Mouse (Mus musculus) spleen, adult 2 months (tissue): ENCODE measurements around the gene Trrap. TPM values are rescaled to one million over a fixed set of nuclear protein-coding genes. Genes with fewer than 3 reads are reported as not detected.

ENCODE experiments used
- DNase-seq, 2 experiments: peaks; one replicate each; pipeline versions ENCODE4 v3.0.0 to v3.0.0-alpha.2; 2012 to 2021; ENCODE audit warnings: low spot score in 2 of 2, low read depth in 1 of 2
- H3K27ac ChIP-seq: fragments of 200-500 bp; 2 replicates; pipeline ENCODE4 v1.5.1; 2012; ENCODE audit warnings: low read length, inconsistent platforms; ENCODE audit not compliant: insufficient read depth
- H3K27me3 ChIP-seq: fragments of 200-500 bp; 2 replicates; pipeline ENCODE4 v1.6.1; 2012; ENCODE audit warnings: mild to moderate bottlenecking, moderate library complexity, low read length, inconsistent platforms; ENCODE audit not compliant: control insufficient read depth, insufficient read depth
- H3K36me3 ChIP-seq: fragments of 200-500 bp; 2 replicates; pipeline ENCODE4 v1.6.1; 2012; ENCODE audit warnings: mild to moderate bottlenecking, low read length, inconsistent platforms; ENCODE audit not compliant: control insufficient read depth, insufficient read depth
- H3K4me1 ChIP-seq: fragments of 200-500 bp; 2 replicates; pipeline ENCODE4 v1.6.1; 2011; ENCODE audit warnings: inconsistent platforms; ENCODE audit not compliant: control insufficient read depth, insufficient read depth, insufficient read length
- H3K4me3 ChIP-seq: fragments of 200-500 bp; 2 replicates; pipeline ENCODE4 v1.5.1; 2011; ENCODE audit warnings: mild to moderate bottlenecking, inconsistent platforms; ENCODE audit not compliant: insufficient read depth, insufficient read length; ENCODE audit errors: extremely low read depth
- CTCF ChIP-seq: fragments of 200-500 bp; IDR thresholded peaks from 2 replicates; pipeline ENCODE4 v1.5.1; 2011; ENCODE audit warnings: mild to moderate bottlenecking, inconsistent platforms; ENCODE audit not compliant: insufficient read depth, insufficient read length, insufficient replicate concordance; ENCODE audit errors: extremely low read depth
- POLR2A ChIP-seq: fragments of 200-500 bp; IDR thresholded peaks from 2 replicates; pipeline ENCODE4 v1.6.1; 2011; ENCODE audit warnings: low read depth, low read length, inconsistent platforms
- WGBS: fragments of 180-500 bp; shearing (Covaris S2); methylation state at CpG from one replicate; pipeline ENCODE4 v1.1.7; 2018; 5-methylcytosine and 5-hydroxymethylcytosine counted together
- polyA plus RNA-seq: library from polyadenylated mRNA; depleted of rRNA; stranded (reverse); fragments of >200 nt; gene quantifications from 2 replicates; pipeline ENCODE4 v1.2.3, GENCODE M21; 2012

The Trrap gene
- polyA plus RNA-seq, 1 experiment = 93.8 TPM

- peaks cover 59% of the 10 kb centered on the region for H3K36me3 ChIP-seq
- H3K4me3 ChIP-seq = no peak overlapping the region
These were observed 81.2 kb downstream of the Trrap start for GRCm38 (mm10) chr5:144848735-144849134.

GRCm38 (mm10) chr5:144849932-144850331 is 82.4 kb downstream of the Trrap start:
- no peaks in the 10 kb centered on the region for H3K4me1 ChIP-seq
- DNase-seq = no peak
- peaks cover 55% of the 10 kb centered on the region for H3K36me3 ChIP-seq
- TF ChIP-seq POLR2A (no peak), CTCF (no peak)
- no peaks in the 10 kb centered on the region for H3K27me3 ChIP-seq
- H3K4me3 ChIP-seq = no peak overlapping the region
- H3K27ac ChIP-seq = no peak overlapping the region
- WGBS = 94% methylated on average over 10 of the region's 10 CpGs

More at GRCm38 (mm10) chr5:144848735-144849134, 81.2 kb downstream of the Trrap start:
- Histone ChIP-seq H3K4me1 (no peaks in the 10 kb centered on the region), H3K27ac (no peak overlapping the region), H3K27me3 (no peaks in the 10 kb centered on the region)
- TF ChIP-seq POLR2A = no peak
- no peak for TF ChIP-seq CTCF
- WGBS = 89% methylated on average over 5 of the region's 5 CpGs
- no peak for DNase-seq

GRCm38 (mm10) chr5:144851820-144852219 is 84.3 kb downstream of the Trrap start:
- no peak for TF ChIP-seq POLR2A
- no peak for TF ChIP-seq CTCF
- WGBS = 97% methylated on average over 3 of the region's 3 CpGs
- no peak for DNase-seq
- Histone ChIP-seq H3K36me3 (peaks cover 46% of the 10 kb centered on the region), H3K27ac (no peak overlapping the region), H3K4me1 (no peaks in the 10 kb centered on the region), H3K4me3 (no peak overlapping the region), H3K27me3 (no peaks in the 10 kb centered on the region)

GRCm38 (mm10) chr5:144853931-144854330 is 86.4 kb downstream of the Trrap start:
- no peak for DNase-seq
- WGBS = 95% methylated on average over 5 of the region's 5 CpGs
- Histone ChIP-seq H3K27me3 (no peaks in the 10 kb centered on the region), H3K27ac (no peak overlapping the region), H3K4me3 (no peak overlapping the region), H3K4me1 (no peaks in the 10 kb centered on the region), H3K36me3 (peaks cover 54% of the 10 kb centered on the region)
- no peak for TF ChIP-seq POLR2A
- no peak for TF ChIP-seq CTCF

- WGBS = 84% methylated on average over 6 of the region's 6 CpGs
- Histone ChIP-seq H3K27ac (no peak overlapping the region), H3K4me3 (no peak overlapping the region), H3K4me1 (no peaks in the 10 kb centered on the region), H3K36me3 (peaks cover 54% of the 10 kb centered on the region), H3K27me3 (no peaks in the 10 kb centered on the region)
- no peak for DNase-seq
- TF ChIP-seq CTCF (no peak), POLR2A (no peak)
These were observed 88.4 kb downstream of the Trrap start for GRCm38 (mm10) chr5:144855936-144856335.

GRCm38 (mm10) chr5:144858527-144858926 is 91.0 kb downstream of the Trrap start:
- no peak for TF ChIP-seq POLR2A
- TF ChIP-seq CTCF = no peak
- Histone ChIP-seq H3K4me3 (no peak overlapping the region), H3K27ac (no peak overlapping the region), H3K4me1 (no peaks in the 10 kb centered on the region), H3K27me3 (no peaks in the 10 kb centered on the region), H3K36me3 (peaks cover 42% of the 10 kb centered on the region)
- WGBS = 94% methylated on average over 15 of the region's 15 CpGs
- DNase-seq = no peak

- Histone ChIP-seq H3K4me3 (no peak overlapping the region), H3K36me3 (peaks cover 34% of the 10 kb centered on the region), H3K4me1 (no peaks in the 10 kb centered on the region), H3K27me3 (no peaks in the 10 kb centered on the region), H3K27ac (no peak overlapping the region)
- 90% methylated on average over 9 of the region's 9 CpGs for WGBS
- TF ChIP-seq CTCF = no peak
- no peak for TF ChIP-seq POLR2A
- DNase-seq = no peak
These were observed 91.8 kb downstream of the Trrap start for GRCm38 (mm10) chr5:144859284-144859683.

- 96% methylated on average over 8 of the region's 8 CpGs for WGBS
- DNase-seq = no peak
- H3K36me3 ChIP-seq = peaks cover 32% of the 10 kb centered on the region
- H3K4me1 ChIP-seq = no peaks in the 10 kb centered on the region
- H3K27me3 ChIP-seq = no peaks in the 10 kb centered on the region
- H3K27ac ChIP-seq = no peak overlapping the region
- no peak overlapping the region for H3K4me3 ChIP-seq
- TF ChIP-seq CTCF (no peak), POLR2A (no peak)
These were observed 93.4 kb downstream of the Trrap start for GRCm38 (mm10) chr5:144860913-144861312.
